Mouse (Mus musculus) ES-E14 (cell line): Measurements from ENCODE around the gene Zfp503.

Experiments used
- CHD2 ChIP-seq: IDR thresholded peaks from 2 replicates; pipeline ENCODE4 v1.6.1; 2014; ENCODE audit warnings: mild to moderate bottlenecking, low read depth, low read length, inconsistent platforms
- MAFK ChIP-seq: IDR thresholded peaks from 2 replicates; pipeline ENCODE4 v1.6.1; 2014; ENCODE audit warnings: mild to moderate bottlenecking, low read depth, low read length, inconsistent platforms; ENCODE audit not compliant: insufficient read depth
- ZC3H11A ChIP-seq: IDR thresholded peaks from 2 replicates; pipeline ENCODE4 v1.6.1; 2012; ENCODE audit warnings: low read depth, mild to moderate bottlenecking, inconsistent platforms, low read length, borderline replicate concordance
- ZNF384 ChIP-seq: IDR thresholded peaks from 2 replicates; pipeline ENCODE4 v1.6.1; 2012; ENCODE audit warnings: low read depth, low read length, inconsistent platforms

- TF ChIP-seq CHD2, result no peak
- TF ChIP-seq ZNF384, result no peak
- no peak for TF ChIP-seq MAFK
- no peak for TF ChIP-seq ZC3H11A
Observed at GRCm38 (mm10) chr14:22014315-22014714, 24.9 kb upstream of the Zfp503 start.
